Mouse (Mus musculus): ENCODE data around the gene Ccdc33. TPM values are rescaled to one million over a fixed set of nuclear protein-coding genes. Genes with fewer than 3 reads are reported as not detected.

The Ccdc33 gene
- polyA plus RNA-seq, 1 experiment from 2014 or later: 0.43 TPM

DNA sequence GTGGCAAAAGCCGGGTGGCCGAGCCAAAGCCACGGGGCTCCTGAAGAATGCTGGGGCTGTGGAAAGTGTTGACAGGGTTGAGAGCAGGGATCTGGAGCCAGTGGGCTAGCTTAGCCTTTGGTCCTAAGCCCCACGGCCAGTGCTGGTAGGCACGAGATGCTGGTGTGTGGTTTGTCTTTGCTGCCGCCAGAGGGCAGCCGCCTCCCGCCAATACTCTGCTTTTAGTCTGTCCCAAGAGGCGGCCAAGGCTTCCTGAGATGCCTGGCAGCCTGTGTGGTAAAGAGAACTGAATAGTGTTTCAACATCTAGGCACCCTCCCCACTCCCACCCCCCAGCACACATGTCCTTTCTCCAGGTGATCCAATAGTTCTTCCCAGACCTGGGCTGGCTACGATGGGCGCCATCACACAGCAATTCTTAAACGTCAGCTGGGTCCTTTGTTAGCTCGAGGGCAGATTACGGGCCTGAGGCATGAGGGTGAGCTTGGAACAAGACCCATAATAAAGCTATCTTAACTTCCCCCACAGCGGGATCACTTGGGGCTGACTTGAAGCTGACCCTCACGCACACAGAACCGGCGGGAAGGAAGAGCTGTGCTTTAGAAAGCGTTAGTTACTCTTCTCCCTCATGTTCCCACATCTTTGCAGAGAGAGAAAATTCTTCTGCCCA lies 80.0 kb downstream of the Ccdc33 start:
- H3K9me3 ChIP-seq (ENCODE audit: control insufficient read depth, low read length): no peaks in the 10 kb centered on the region
- peaks cover 14% of the 10 kb centered on the region for H3K27me3 ChIP-seq (replicated peaks; ENCODE audit: control insufficient read depth, insufficient read depth, low read length)
- H3K27ac ChIP-seq (ENCODE audit: low read depth, low read length): no peak overlapping the region
- H3K4me3 ChIP-seq (ENCODE audit: low read length): no peak overlapping the region
- peak overlapping the region; percentile 13; the same call in 1 of the 2 replicates for H3K9ac ChIP-seq (ENCODE audit: low read depth, low read length)
- no peaks in the 10 kb centered on the region for H3K36me3 ChIP-seq (ENCODE audit: control insufficient read depth, insufficient read depth, low read length)
- no peak overlapping the region; the same call in 1 of the 2 replicates for H3K4me2 ChIP-seq (ENCODE audit: low read length)
- ATAC-seq: peak; percentile 89
- peaks cover 21% of the 10 kb centered on the region for H3K4me1 ChIP-seq (ENCODE audit: control insufficient read depth, insufficient read depth, low read depth, low read length)
- WGBS: 28% methylated on average over 19 of the region's 19 CpGs

DNA sequence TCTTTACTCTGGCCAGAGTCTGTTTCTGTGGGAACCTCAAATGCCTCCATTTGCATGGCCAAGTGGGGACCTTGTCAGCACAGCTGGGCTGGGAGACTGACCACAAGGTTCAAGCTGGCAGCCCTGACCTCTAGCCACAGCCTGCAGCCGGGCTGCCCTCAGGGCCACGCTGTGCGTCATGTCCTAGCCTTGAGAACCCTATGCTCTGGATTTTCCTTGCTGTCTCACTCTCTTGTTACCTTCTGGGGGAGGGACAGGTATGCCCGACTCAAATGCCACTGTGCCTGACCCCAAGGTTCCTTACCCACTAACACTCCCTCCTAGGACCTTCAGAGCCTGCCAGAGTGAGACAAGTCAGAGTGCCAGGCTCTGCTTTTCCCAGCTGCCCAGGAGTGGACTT lies 81.7 kb downstream of the Ccdc33 start:
- no peaks in the 10 kb centered on the region for H3K36me3 ChIP-seq (ENCODE audit: control insufficient read depth, insufficient read depth, low read length)
- H3K4me1 ChIP-seq (ENCODE audit: control insufficient read depth, insufficient read depth, low read depth, low read length): peaks cover 11% of the 10 kb centered on the region
- peaks cover 14% of the 10 kb centered on the region for H3K27me3 ChIP-seq (replicated peaks; ENCODE audit: control insufficient read depth, insufficient read depth, low read length)
- H3K9me3 ChIP-seq (ENCODE audit: control insufficient read depth, low read length): no peaks in the 10 kb centered on the region
- H3K27ac ChIP-seq (ENCODE audit: low read depth, low read length): no peak overlapping the region
- ATAC-seq: no peak
- H3K9ac ChIP-seq (ENCODE audit: low read depth, low read length): no peak overlapping the region
- H3K4me3 ChIP-seq (ENCODE audit: low read length): no peak overlapping the region
- WGBS: 87% methylated on average over 4 of the region's 4 CpGs
- H3K4me2 ChIP-seq (ENCODE audit: low read length): no peak overlapping the region

DNA sequence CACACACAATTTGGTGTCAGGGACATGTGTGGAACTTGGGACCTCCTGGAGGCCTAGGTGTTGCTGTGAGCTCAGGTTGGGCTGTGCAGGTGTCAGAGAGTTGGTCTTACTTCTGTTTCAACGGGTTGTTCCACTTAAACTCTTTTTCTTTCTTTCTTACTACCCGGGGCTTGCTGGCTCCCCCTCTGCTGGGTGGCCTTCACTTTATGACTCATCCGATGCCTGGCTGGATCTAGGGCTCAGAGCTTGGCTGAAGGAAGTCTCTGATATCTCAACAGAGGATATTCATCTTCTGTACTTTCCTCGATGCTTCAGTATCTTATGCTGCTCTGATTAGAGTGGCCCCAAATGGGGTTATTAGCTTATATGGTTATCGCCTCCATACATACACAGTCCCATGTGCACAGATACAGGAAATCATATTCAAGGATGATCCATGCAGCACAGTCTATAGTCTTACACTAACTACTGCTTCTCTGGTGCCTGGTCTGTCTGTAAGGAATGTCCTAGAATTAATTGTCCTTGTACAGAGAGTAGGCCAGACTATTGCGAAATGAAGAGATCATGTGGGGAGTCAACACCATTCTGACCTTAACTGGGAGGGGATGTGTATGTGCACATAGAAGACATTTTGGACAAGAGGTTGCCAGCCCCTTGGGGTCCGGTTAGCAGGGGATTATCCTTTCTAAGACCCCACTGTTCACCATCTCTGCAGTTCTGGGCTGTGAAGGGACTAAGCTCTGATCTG lies 82.5 kb downstream of the Ccdc33 start:
- Histone ChIP-seq H3K36me3 (ENCODE audit: control insufficient read depth, insufficient read depth, low read length) (no peaks in the 10 kb centered on the region), H3K9ac (ENCODE audit: low read depth, low read length) (no peak overlapping the region), H3K9me3 (ENCODE audit: control insufficient read depth, low read length) (no peaks in the 10 kb centered on the region), H3K27ac (ENCODE audit: low read depth, low read length) (no peak overlapping the region), H3K4me3 (ENCODE audit: low read length) (no peak overlapping the region), H3K27me3 (replicated peaks; ENCODE audit: control insufficient read depth, insufficient read depth, low read length) (peaks cover 14% of the 10 kb centered on the region), H3K4me2 (ENCODE audit: low read length) (no peak overlapping the region), H3K4me1 (ENCODE audit: control insufficient read depth, insufficient read depth, low read depth, low read length) (peaks cover 4% of the 10 kb centered on the region)
- no peak for ATAC-seq
- 76% methylated on average over 7 of the region's 7 CpGs for WGBS

DNA sequence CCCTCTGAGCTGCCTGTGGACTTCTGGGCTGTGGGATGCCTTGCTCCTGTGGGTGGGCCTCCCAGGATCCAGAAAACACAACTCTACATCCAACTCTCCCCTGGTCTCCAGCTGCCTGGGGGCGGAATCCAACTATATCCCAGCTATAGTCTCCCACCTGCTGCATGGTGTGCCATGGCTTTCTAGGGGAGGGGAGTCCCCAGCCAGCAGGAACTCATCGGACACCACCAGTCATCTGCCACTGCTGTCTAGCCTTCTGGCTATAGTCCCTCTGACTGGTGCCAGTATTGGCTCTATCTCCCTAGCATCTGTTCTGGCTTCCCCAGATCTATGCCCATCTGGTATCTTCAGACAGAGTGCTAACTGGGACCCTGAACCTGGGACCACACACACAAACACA lies 83.1 kb downstream of the Ccdc33 start:
- Histone ChIP-seq H3K27ac (ENCODE audit: low read depth, low read length) (no peak overlapping the region), H3K9me3 (ENCODE audit: control insufficient read depth, low read length) (no peaks in the 10 kb centered on the region), H3K4me2 (ENCODE audit: low read length) (no peak overlapping the region), H3K9ac (ENCODE audit: low read depth, low read length) (no peak overlapping the region), H3K27me3 (replicated peaks; ENCODE audit: control insufficient read depth, insufficient read depth, low read length) (peaks cover 14% of the 10 kb centered on the region), H3K4me1 (ENCODE audit: control insufficient read depth, insufficient read depth, low read depth, low read length) (no peaks in the 10 kb centered on the region; the same call in 1 of the 2 replicates), H3K4me3 (ENCODE audit: low read length) (no peak overlapping the region), H3K36me3 (ENCODE audit: control insufficient read depth, insufficient read depth, low read length) (no peaks in the 10 kb centered on the region)
- WGBS: 40% methylated on average over 2 of the region's 2 CpGs
- peak; percentile 53 for ATAC-seq

DNA sequence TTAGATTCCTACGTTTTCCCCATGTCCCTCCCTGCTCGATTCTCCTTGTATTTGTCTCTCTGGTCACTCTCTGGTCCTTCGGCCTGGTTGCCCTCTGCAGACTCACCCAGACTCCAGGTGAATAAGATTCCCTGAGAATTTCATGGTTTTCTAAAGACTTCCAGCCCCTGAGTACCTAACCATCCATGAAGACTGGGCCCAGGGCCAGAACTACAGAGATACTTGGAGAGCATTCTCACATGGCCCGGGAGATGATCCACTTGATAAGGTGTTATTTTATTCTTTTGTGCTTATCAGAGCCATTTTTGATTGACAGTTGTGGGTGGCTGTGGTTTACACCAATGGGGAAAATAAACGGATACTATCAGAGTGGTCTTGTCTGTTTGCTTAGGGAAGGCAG lies 86.7 kb downstream of the Ccdc33 start:
- H3K4me2 ChIP-seq (ENCODE audit: low read length): no peak overlapping the region
- no peaks in the 10 kb centered on the region for H3K36me3 ChIP-seq (ENCODE audit: control insufficient read depth, insufficient read depth, low read length)
- H3K9me3 ChIP-seq (ENCODE audit: control insufficient read depth, low read length): no peaks in the 10 kb centered on the region
- 81% methylated on average over 5 of the region's 5 CpGs for WGBS
- ATAC-seq: no peak
- no peaks in the 10 kb centered on the region for H3K4me1 ChIP-seq (ENCODE audit: control insufficient read depth, insufficient read depth, low read depth, low read length)
- no peak overlapping the region for H3K4me3 ChIP-seq (ENCODE audit: low read length)
- H3K27ac ChIP-seq (ENCODE audit: low read depth, low read length): no peak overlapping the region
- H3K9ac ChIP-seq (ENCODE audit: low read depth, low read length): no peak overlapping the region
- H3K27me3 ChIP-seq (replicated peaks; ENCODE audit: control insufficient read depth, insufficient read depth, low read length): peaks cover 3% of the 10 kb centered on the region; the same call in 1 of the 2 replicates

DNA sequence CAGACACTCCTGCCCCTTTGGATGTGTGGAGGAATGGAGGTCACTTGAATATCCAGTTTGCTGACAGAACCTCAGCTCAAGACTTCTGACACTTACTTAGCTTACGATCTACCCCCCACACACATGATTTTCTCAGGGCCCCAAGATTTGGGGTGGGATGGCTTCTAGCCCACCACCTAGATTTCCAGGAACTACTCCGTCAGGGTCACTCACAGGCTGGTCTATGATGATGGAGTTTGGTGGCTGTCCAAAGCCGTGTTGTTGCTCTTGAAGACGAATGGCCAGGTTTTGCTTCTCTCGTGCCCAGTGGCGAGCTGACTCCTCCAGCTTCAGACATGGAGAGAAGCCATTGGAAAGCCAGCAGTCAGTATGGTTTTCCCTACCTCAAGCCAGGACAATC lies 89.0 kb downstream of the Ccdc33 start:
- H3K9me3 ChIP-seq (ENCODE audit: control insufficient read depth, low read length): no peaks in the 10 kb centered on the region
- H3K27ac ChIP-seq (ENCODE audit: low read depth, low read length): no peak overlapping the region
- H3K4me2 ChIP-seq (ENCODE audit: low read length): no peak overlapping the region
- no peaks in the 10 kb centered on the region for H3K4me1 ChIP-seq (ENCODE audit: control insufficient read depth, insufficient read depth, low read depth, low read length)
- no peak for ATAC-seq
- no peak overlapping the region for H3K9ac ChIP-seq (ENCODE audit: low read depth, low read length)
- H3K4me3 ChIP-seq (ENCODE audit: low read length): no peak overlapping the region
- no peaks in the 10 kb centered on the region for H3K27me3 ChIP-seq (replicated peaks; ENCODE audit: control insufficient read depth, insufficient read depth, low read length)
- WGBS: 93% methylated on average over 6 of the region's 6 CpGs
- H3K36me3 ChIP-seq (ENCODE audit: control insufficient read depth, insufficient read depth, low read length): no peaks in the 10 kb centered on the region

DNA sequence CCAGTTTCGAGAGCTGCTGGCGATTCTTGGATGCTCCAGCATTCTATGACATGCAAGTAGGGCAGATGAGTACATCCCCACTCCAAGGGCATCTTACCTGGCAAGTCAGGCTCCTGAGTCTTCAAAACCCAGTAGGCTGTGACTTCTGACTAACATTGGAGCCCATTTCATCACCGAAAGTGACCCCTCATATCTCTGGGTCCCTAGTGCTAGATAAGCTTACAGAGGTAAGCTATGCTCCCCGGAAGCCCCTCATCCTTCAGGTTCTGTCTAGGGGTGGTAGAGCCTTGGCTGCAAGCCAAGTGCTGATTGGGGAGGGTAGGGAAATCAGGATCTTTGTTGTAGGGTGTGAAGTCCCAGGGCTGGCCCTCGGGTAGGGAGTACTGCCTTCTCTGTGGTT lies 89.8 kb downstream of the Ccdc33 start:
- Histone ChIP-seq H3K4me1 (ENCODE audit: control insufficient read depth, insufficient read depth, low read depth, low read length) (no peaks in the 10 kb centered on the region), H3K4me3 (ENCODE audit: low read length) (no peak overlapping the region), H3K9me3 (ENCODE audit: control insufficient read depth, low read length) (no peaks in the 10 kb centered on the region), H3K27ac (ENCODE audit: low read depth, low read length) (no peak overlapping the region), H3K27me3 (replicated peaks; ENCODE audit: control insufficient read depth, insufficient read depth, low read length) (no peaks in the 10 kb centered on the region), H3K4me2 (ENCODE audit: low read length) (no peak overlapping the region), H3K36me3 (ENCODE audit: control insufficient read depth, insufficient read depth, low read length) (no peaks in the 10 kb centered on the region), H3K9ac (ENCODE audit: low read depth, low read length) (no peak overlapping the region)
- WGBS: 76% methylated on average over 5 of the region's 5 CpGs
- ATAC-seq: no peak

DNA sequence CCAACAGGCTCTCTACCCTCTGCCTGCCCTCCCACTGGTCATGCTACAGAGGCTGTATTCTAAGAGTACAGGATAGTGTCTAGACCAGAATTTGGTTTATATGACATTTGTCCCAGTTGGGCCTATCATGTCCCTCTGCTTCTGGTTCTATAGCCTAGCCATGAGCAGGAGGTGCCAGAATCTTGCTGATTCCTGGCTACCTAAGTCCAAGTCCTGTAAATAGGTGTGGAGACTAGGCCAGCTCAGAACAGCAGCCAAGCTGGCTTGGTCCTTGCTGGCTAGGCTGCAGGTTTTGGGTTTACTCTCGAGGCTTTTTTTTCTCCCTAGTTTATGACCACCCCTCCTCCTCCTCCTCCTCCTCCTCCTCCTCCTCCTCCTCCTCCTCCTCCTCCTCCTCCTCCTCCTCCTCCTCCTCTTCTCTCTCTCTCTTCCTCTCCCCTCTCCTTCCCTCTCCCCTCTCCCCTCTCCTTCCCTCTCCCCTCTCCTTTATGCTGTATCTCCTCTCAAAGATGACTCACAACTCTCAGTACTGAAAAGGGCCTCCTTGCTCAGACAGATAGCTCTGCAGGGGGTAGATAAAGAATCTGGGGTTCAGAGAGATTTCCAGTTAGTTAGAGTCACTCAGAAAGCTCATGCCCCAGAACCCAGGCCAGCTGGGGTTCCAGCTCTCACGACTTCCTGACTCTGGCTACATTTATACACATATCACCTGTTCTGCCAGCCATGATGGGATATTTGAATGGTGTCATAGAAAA lies 91.0 kb downstream of the Ccdc33 start:
- H3K27ac ChIP-seq (ENCODE audit: low read depth, low read length): no peak overlapping the region
- no peak overlapping the region for H3K4me3 ChIP-seq (ENCODE audit: low read length)
- no peaks in the 10 kb centered on the region for H3K4me1 ChIP-seq (ENCODE audit: control insufficient read depth, insufficient read depth, low read depth, low read length)
- ATAC-seq: no peak
- H3K4me2 ChIP-seq (ENCODE audit: low read length): no peak overlapping the region
- no peaks in the 10 kb centered on the region for H3K36me3 ChIP-seq (ENCODE audit: control insufficient read depth, insufficient read depth, low read length)
- 63% methylated on average over 2 of the region's 2 CpGs for WGBS
- no peaks in the 10 kb centered on the region for H3K9me3 ChIP-seq (ENCODE audit: control insufficient read depth, low read length)
- H3K9ac ChIP-seq (ENCODE audit: low read depth, low read length): no peak overlapping the region
- H3K27me3 ChIP-seq (replicated peaks; ENCODE audit: control insufficient read depth, insufficient read depth, low read length): no peaks in the 10 kb centered on the region

DNA sequence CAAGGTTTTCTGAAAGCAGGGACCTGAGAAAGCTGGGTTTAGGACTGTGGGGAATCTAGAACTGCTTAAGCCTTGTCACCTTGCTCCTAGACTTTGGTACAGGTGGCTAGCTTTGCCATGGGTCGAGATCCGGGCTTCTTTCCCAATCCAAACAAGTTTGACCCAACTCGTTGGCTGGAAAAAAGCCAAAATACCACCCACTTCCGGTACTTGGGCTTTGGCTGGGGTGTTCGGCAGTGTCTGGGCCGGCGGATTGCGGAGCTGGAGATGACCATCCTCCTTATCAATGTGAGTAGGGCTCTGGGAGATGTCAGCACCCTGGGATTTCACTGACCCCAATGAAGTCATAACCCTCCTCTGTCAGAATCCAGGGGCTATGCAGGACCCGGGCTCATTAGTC lies 92.6 kb downstream of the Ccdc33 start:
- Histone ChIP-seq H3K27ac (ENCODE audit: low read depth, low read length) (no peak overlapping the region), H3K4me1 (ENCODE audit: control insufficient read depth, insufficient read depth, low read depth, low read length) (no peaks in the 10 kb centered on the region), H3K27me3 (replicated peaks; ENCODE audit: control insufficient read depth, insufficient read depth, low read length) (no peaks in the 10 kb centered on the region), H3K4me2 (ENCODE audit: low read length) (no peak overlapping the region), H3K36me3 (ENCODE audit: control insufficient read depth, insufficient read depth, low read length) (no peaks in the 10 kb centered on the region), H3K9ac (ENCODE audit: low read depth, low read length) (no peak overlapping the region), H3K4me3 (ENCODE audit: low read length) (no peak overlapping the region), H3K9me3 (ENCODE audit: control insufficient read depth, low read length) (no peaks in the 10 kb centered on the region)
- ATAC-seq: no peak
- 94% methylated on average over 9 of the region's 9 CpGs for WGBS

Measured in hindbrain, embryonic 16.5 days (tissue).